Mouse (Mus musculus) heart, embryonic 15.5 days (tissue): Measurements from ENCODE around the gene Dst. TPM values are rescaled to one million over a fixed set of nuclear protein-coding genes. Genes with fewer than 3 reads are reported as not detected.

Source experiments
- ATAC-seq: fragments of 200-750 bp; cut with Nextera tagmentation; replicated peaks from 2 replicates; pipeline ENCODE4 v1.8.0; 2017; ENCODE audit warnings: low read depth, moderate TSS enrichment; ENCODE audit not compliant: insufficient number of reproducible peaks, insufficient read depth, low FRiP score
- H3K27ac ChIP-seq: fragments of 300-500 bp; sonication (generic); 2 replicates; pipeline ENCODE4 v1.5.1; 2015; ENCODE audit warnings: mild to moderate bottlenecking, inconsistent platforms
- H3K27me3 ChIP-seq: fragments of 300-500 bp; sonication (generic); 2 replicates; pipeline ENCODE4 v1.6.1; 2015; ENCODE audit warnings: inconsistent platforms
- H3K36me3 ChIP-seq: fragments of 300-500 bp; sonication (generic); 2 replicates; pipeline ENCODE4 v1.6.1; 2015; ENCODE audit warnings: mild to moderate bottlenecking, inconsistent platforms
- H3K4me1 ChIP-seq: fragments of 300-500 bp; sonication (generic); replicated peaks from 2 replicates; pipeline ENCODE4 v1.6.1; 2015; ENCODE audit warnings: inconsistent platforms
- H3K4me2 ChIP-seq: fragments of 300-500 bp; sonication (generic); 2 replicates; pipeline ENCODE4 v1.6.1; 2015; ENCODE audit warnings: inconsistent platforms, mild to moderate bottlenecking, moderate library complexity
- H3K4me3 ChIP-seq: fragments of 300-500 bp; sonication (generic); 2 replicates; pipeline ENCODE4 v1.5.1; 2015; ENCODE audit warnings: mild to moderate bottlenecking, inconsistent platforms
- H3K9ac ChIP-seq: fragments of 300-500 bp; sonication (generic); 2 replicates; pipeline ENCODE4 v1.6.1; 2015; ENCODE audit warnings: mild to moderate bottlenecking, inconsistent platforms
- H3K9me3 ChIP-seq: fragments of 300-500 bp; sonication (generic); replicated peaks from 2 replicates; pipeline ENCODE4 v1.6.1; 2016; ENCODE audit warnings: inconsistent platforms
- WGBS: fragments of 180-500 bp; shearing (Covaris S2); methylation state at CpG from one replicate; pipeline ENCODE4 v1.1.7; 2015; ENCODE audit warnings: mixed read lengths; 5-methylcytosine and 5-hydroxymethylcytosine counted together
- polyA plus RNA-seq: library from polyadenylated mRNA; unstranded; fragments of >200 nt; fragmentation: Nextera tagmentation; extraction: Ambion mirVana; gene quantifications from 2 replicates; pipeline ENCODE4 v1.2.1, GENCODE M21; 2015

Gene Dst
- polyA plus RNA-seq, 1 experiment from 2014 or later: 21.4 TPM

DNA sequence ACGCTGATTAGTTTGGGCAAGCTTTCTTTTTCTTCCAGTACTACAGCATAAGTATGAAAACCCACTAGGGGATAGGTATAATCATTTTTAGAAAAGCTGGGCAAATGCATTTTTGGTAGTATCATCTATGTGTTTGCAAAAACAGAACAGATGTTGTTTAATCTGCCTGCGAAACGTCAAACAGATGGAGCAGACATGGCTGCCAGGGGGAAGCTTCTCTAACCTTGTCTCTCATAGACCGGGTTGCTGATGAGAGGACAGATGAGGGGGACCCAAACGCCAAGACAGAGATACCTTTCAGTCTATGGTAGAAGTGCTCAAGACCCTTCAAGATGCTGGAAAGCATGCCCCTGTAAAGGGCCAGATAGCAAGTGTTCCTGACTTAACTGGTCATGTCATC, 40.5 kb downstream of the Dst start:
- WGBS: 84% methylated on average over 5 of the region's 5 CpGs
- no peak for ATAC-seq

GRCm38 (mm10) chr1:33955626-33956025, 47.6 kb downstream of the Dst start:
- H3K36me3 ChIP-seq: no peaks in the 10 kb centered on the region
- H3K4me1 ChIP-seq: no peaks in the 10 kb centered on the region; the same call in 1 of the 2 replicates

More for the DNA sequence above, 40.5 kb downstream of the Dst start:
- no peaks in the 10 kb centered on the region for H3K9me3 ChIP-seq
- H3K4me1 ChIP-seq: peaks cover 32% of the 10 kb centered on the region
- H3K27me3 ChIP-seq: no peaks in the 10 kb centered on the region
- H3K4me3 ChIP-seq: no peak overlapping the region
- H3K4me2 ChIP-seq: no peak overlapping the region
- no peak overlapping the region for H3K9ac ChIP-seq
- no peaks in the 10 kb centered on the region for H3K36me3 ChIP-seq
- H3K27ac ChIP-seq: no peak overlapping the region

GRCm38 (mm10) chr1:33960439-33960838, 52.4 kb downstream of the Dst start:
- H3K9me3 ChIP-seq: no peaks in the 10 kb centered on the region
- H3K27me3 ChIP-seq: no peaks in the 10 kb centered on the region
- no peak overlapping the region for H3K4me2 ChIP-seq
- no peak overlapping the region for H3K4me3 ChIP-seq
- no peaks in the 10 kb centered on the region for H3K36me3 ChIP-seq
- H3K9ac ChIP-seq: no peak overlapping the region
- no peak for ATAC-seq
- 35% methylated on average over 8 of the region's 8 CpGs for WGBS
- peak overlapping the region; percentile 38; the same call in 1 of the 2 replicates for H3K27ac ChIP-seq
- H3K4me1 ChIP-seq: peaks cover 9% of the 10 kb centered on the region; the same call in 1 of the 2 replicates

More at GRCm38 (mm10) chr1:33955626-33956025, 47.6 kb downstream of the Dst start:
- Histone ChIP-seq H3K4me2 (no peak overlapping the region), H3K27ac (no peak overlapping the region), H3K4me3 (no peak overlapping the region), H3K27me3 (no peaks in the 10 kb centered on the region), H3K9ac (no peak overlapping the region), H3K9me3 (no peaks in the 10 kb centered on the region)
- 93% methylated on average over 6 of the region's 6 CpGs for WGBS
- no peak for ATAC-seq

DNA sequence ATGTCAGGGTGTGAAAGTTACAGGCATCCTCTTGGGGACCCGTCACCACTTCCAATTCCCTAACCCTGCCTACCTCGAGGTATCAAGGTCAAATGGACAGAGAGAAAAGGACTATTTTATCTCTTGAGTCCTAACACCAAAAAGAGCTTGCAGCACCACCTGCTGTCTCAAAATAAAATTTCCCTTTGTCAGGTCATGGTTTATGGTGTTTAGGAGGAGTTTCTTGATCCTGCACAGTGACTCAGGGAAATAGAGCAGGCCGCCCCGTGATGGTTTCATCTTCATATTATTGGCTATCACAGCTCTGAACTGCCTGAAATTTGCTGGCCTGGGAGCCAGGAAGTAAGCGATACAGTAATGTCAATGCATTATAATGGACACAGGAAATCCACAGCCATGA, 56.6 kb downstream of the Dst start:
- WGBS: 22% methylated on average over 5 of the region's 5 CpGs
- Histone ChIP-seq H3K4me1 (peaks cover 18% of the 10 kb centered on the region), H3K9ac (no peak overlapping the region), H3K27ac (no peak overlapping the region), H3K4me2 (no peak overlapping the region), H3K9me3 (no peaks in the 10 kb centered on the region), H3K36me3 (no peaks in the 10 kb centered on the region), H3K4me3 (no peak overlapping the region), H3K27me3 (no peaks in the 10 kb centered on the region)
- no peak for ATAC-seq

DNA sequence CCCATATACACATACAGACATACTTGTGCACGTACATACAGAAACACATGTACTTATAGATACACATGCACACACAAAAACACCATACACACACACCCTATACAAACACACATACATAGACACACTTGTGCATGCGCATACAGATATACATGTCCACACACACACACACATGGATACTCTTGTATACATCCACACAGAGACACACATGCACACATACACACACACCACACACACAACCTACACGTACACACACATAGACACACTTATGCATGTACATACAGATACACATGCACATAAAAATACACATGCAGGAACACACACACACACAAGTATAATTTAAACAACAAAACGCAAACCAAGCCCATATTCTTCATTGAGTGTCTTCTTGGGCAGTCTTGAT, 57.8 kb downstream of the Dst start:
- H3K4me2 ChIP-seq: no peak overlapping the region
- no peak overlapping the region for H3K9ac ChIP-seq
- peaks cover 18% of the 10 kb centered on the region for H3K4me1 ChIP-seq
- WGBS: 82% methylated on average over 4 of the region's 4 CpGs
- H3K36me3 ChIP-seq: no peaks in the 10 kb centered on the region
- H3K27ac ChIP-seq: no peak overlapping the region
- no peaks in the 10 kb centered on the region for H3K27me3 ChIP-seq
- no peaks in the 10 kb centered on the region for H3K9me3 ChIP-seq
- no peak overlapping the region for H3K4me3 ChIP-seq
- no peak for ATAC-seq

GRCm38 (mm10) chr1:33966328-33966727, 58.3 kb downstream of the Dst start:
- ATAC-seq: no peak
- H3K27ac ChIP-seq: no peak overlapping the region
- H3K4me2 ChIP-seq: peak overlapping the region; percentile 33; the same call in 1 of the 2 replicates
- 0 out of 2 replicates have a peak overlapping the region, but pooled peaks have one; percentile 12 for H3K9ac ChIP-seq
- H3K4me1 ChIP-seq: peaks cover 18% of the 10 kb centered on the region
- no peaks in the 10 kb centered on the region for H3K36me3 ChIP-seq
- no peak overlapping the region for H3K4me3 ChIP-seq
- no peaks in the 10 kb centered on the region for H3K27me3 ChIP-seq
- H3K9me3 ChIP-seq: no peaks in the 10 kb centered on the region
- 23% methylated on average over 6 of the region's 6 CpGs for WGBS

DNA sequence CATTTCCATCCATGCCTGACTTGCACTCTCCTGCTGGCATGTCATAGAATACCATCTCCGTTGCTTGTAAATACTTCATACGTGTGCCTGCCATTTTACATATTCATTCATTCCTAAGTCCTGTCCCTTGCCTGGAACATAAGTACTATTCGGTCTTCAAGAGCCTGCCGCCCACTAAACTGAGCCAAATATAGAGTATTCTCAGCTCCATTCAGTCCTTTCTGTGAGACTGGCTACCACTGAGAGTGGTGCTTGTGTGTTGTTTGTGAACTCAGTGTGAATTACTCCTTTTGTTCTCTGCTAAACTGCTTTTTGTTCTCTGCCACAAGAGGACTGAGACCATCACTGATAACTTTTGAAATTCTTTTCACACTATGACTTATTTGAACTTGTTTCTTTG, 59.2 kb downstream of the Dst start:
- H3K4me2 ChIP-seq: no peak overlapping the region
- no peak overlapping the region for H3K9ac ChIP-seq
- peaks cover 18% of the 10 kb centered on the region for H3K4me1 ChIP-seq
- WGBS: 60% methylated on average over 4 of the region's 4 CpGs
- ATAC-seq: no peak
- H3K27me3 ChIP-seq: no peaks in the 10 kb centered on the region
- H3K36me3 ChIP-seq: no peaks in the 10 kb centered on the region
- H3K4me3 ChIP-seq: no peak overlapping the region
- no peaks in the 10 kb centered on the region for H3K9me3 ChIP-seq
- H3K27ac ChIP-seq: no peak overlapping the region

GRCm38 (mm10) chr1:33969910-33970309, 61.9 kb downstream of the Dst start:
- H3K4me1 ChIP-seq: peaks cover 9% of the 10 kb centered on the region; the same call in 1 of the 2 replicates
- 46% methylated on average over 2 of the region's 2 CpGs for WGBS
- no peak for ATAC-seq
- no peak overlapping the region for H3K4me3 ChIP-seq
- H3K36me3 ChIP-seq: no peaks in the 10 kb centered on the region
- no peaks in the 10 kb centered on the region for H3K27me3 ChIP-seq
- H3K9me3 ChIP-seq: no peaks in the 10 kb centered on the region
- no peak overlapping the region for H3K27ac ChIP-seq
- H3K9ac ChIP-seq: no peak overlapping the region
- no peak overlapping the region for H3K4me2 ChIP-seq

DNA sequence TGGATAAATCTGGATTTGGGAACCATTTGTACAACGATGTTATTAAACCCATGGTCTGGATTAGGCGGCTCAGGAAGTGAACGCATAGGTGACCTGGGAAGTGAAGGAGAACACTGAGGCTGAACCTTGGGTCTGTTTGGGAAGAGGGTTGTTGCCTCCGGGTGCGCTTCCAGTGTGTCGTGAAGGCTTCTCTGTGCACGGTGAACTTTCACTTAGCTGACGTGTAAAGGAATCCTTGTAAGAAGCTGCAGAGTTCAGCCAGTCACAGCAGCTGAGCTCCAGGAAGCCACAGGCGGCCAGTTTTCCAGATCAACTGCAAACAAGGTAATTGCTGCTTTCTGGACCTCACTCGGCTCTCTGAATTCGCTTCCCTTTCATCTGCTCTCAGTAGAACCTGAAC, 66.4 kb downstream of the Dst start:
- Histone ChIP-seq H3K9ac (no peak overlapping the region), H3K4me2 (no peak overlapping the region), H3K27me3 (no peaks in the 10 kb centered on the region), H3K9me3 (no peaks in the 10 kb centered on the region), H3K4me3 (no peak overlapping the region), H3K4me1 (no peaks in the 10 kb centered on the region), H3K36me3 (no peaks in the 10 kb centered on the region), H3K27ac (no peak overlapping the region)
- WGBS: 84% methylated on average over 11 of the region's 11 CpGs
- no peak for ATAC-seq

DNA sequence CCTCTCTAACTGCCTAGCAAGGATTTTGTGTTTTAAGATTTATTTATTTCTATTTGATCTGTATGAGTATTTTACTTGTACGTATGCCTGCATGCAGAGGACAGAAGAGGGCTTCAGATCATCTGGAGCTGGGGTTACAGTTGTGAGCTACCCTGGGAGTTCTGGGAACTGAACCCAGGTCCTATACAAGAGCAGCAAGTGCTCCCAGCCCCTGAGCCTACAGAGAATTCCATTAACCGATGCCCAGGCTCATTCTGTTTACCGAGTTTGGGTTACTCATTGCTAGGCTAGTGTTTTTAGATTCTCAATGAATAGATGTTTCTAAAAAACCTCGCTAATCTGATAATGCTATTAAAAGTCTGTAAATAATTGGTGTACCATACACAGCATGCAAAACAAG, 67.3 kb downstream of the Dst start:
- Histone ChIP-seq H3K27ac (no peak overlapping the region), H3K4me2 (no peak overlapping the region), H3K9ac (no peak overlapping the region), H3K9me3 (no peaks in the 10 kb centered on the region), H3K36me3 (no peaks in the 10 kb centered on the region), H3K4me3 (no peak overlapping the region), H3K4me1 (no peaks in the 10 kb centered on the region), H3K27me3 (no peaks in the 10 kb centered on the region)
- WGBS: 86% methylated on average over 4 of the region's 4 CpGs
- ATAC-seq: no peak

GRCm38 (mm10) chr1:33977832-33978231, 69.8 kb downstream of the Dst start:
- Histone ChIP-seq H3K9ac (no peak overlapping the region), H3K27ac (no peak overlapping the region), H3K36me3 (no peaks in the 10 kb centered on the region), H3K27me3 (no peaks in the 10 kb centered on the region), H3K4me2 (no peak overlapping the region), H3K4me1 (0 out of 2 replicates have a peak, but pooled peaks cover 2% of the 10 kb centered on the region), H3K4me3 (no peak overlapping the region), H3K9me3 (no peaks in the 10 kb centered on the region)
- no peak for ATAC-seq
- WGBS: 87% methylated on average over 6 of the region's 6 CpGs

- Histone ChIP-seq H3K27ac (no peak overlapping the region), H3K9ac (no peak overlapping the region), H3K27me3 (no peaks in the 10 kb centered on the region), H3K4me2 (no peak overlapping the region), H3K36me3 (no peaks in the 10 kb centered on the region), H3K4me3 (no peak overlapping the region), H3K4me1 (0 out of 2 replicates have a peak, but pooled peaks cover 2% of the 10 kb centered on the region), H3K9me3 (no peaks in the 10 kb centered on the region)
- no peak for ATAC-seq
- 86% methylated on average over 12 of the region's 12 CpGs for WGBS
Measured at GRCm38 (mm10) chr1:33980420-33980819, 72.4 kb downstream of the Dst start.
